Mouse (Mus musculus) olfactory bulb, adult 2 months (tissue): ENCODE data around the gene Gm498. TPM values are rescaled to one million over a fixed set of nuclear protein-coding genes. Genes with fewer than 3 reads are reported as not detected.

Source experiments
- H3K27ac ChIP-seq: fragments of 200-500 bp; 2 replicates; pipeline ENCODE4 v1.5.1; 2012; ENCODE audit warnings: low read depth, low read length; ENCODE audit not compliant: insufficient read depth
- H3K4me1 ChIP-seq: fragments of 200-500 bp; 2 replicates; pipeline ENCODE4 v1.6.1; 2012; ENCODE audit warnings: low read length; ENCODE audit not compliant: control insufficient read depth, insufficient read depth
- H3K4me3 ChIP-seq: fragments of 200-500 bp; 2 replicates; pipeline ENCODE4 v1.5.1; 2012; ENCODE audit warnings: mild to moderate bottlenecking, low read depth, low read length, moderate library complexity; ENCODE audit not compliant: insufficient read depth
- CTCF ChIP-seq: fragments of 200-500 bp; IDR thresholded peaks from 2 replicates; pipeline ENCODE4 v1.5.1; 2012; ENCODE audit warnings: low read depth, mild to moderate bottlenecking, low read length, moderate library complexity; ENCODE audit not compliant: insufficient read depth
- POLR2A ChIP-seq: fragments of 200-500 bp; IDR thresholded peaks from 2 replicates; pipeline ENCODE4 v1.6.1; 2012; ENCODE audit warnings: mild to moderate bottlenecking, low read depth, low read length, moderate library complexity; ENCODE audit not compliant: insufficient read depth
- WGBS: fragments of 180-500 bp; shearing (Covaris S2); methylation state at CpG from one replicate; pipeline ENCODE4 v1.1.7; 2018; 5-methylcytosine and 5-hydroxymethylcytosine counted together
- polyA plus RNA-seq: library from polyadenylated mRNA; stranded (reverse); fragments of >200 nt; gene quantifications from 2 replicates; pipeline ENCODE4 v1.2.4, GENCODE M21; 2012; ENCODE audit warnings: low replicate concordance; ENCODE audit not compliant: missing spikeins, insufficient read depth, insufficient read length

Gm498 gene
- polyA plus RNA-seq, 1 experiment, result not detected

GRCm38 (mm10) chr7:143832611-143833010 lies 34.0 kb upstream of the Gm498 start:
- Histone ChIP-seq H3K4me3 (no peak overlapping the region), H3K4me1 (peaks cover 18% of the 10 kb centered on the region), H3K27ac (no peak overlapping the region)
- WGBS, result 95% methylated on average over 2 of the region's 2 CpGs
- no peak for TF ChIP-seq POLR2A
- TF ChIP-seq CTCF, result no peak

GRCm38 (mm10) chr7:143833581-143834190 lies 33.0 kb upstream of the Gm498 start:
- WGBS, result 81% methylated on average over 6 of the region's 6 CpGs
- TF ChIP-seq POLR2A (no peak), CTCF (no peak)
- Histone ChIP-seq H3K4me1 (peaks cover 18% of the 10 kb centered on the region), H3K4me3 (no peak overlapping the region), H3K27ac (no peak overlapping the region)

- TF ChIP-seq CTCF (no peak), POLR2A (no peak)
- 89% methylated on average over 2 of the region's 2 CpGs for WGBS
These were observed 32.3 kb upstream of the Gm498 start for GRCm38 (mm10) chr7:143834316-143834715.

GRCm38 (mm10) chr7:143834972-143835371 lies 31.7 kb upstream of the Gm498 start:
- no peak overlapping the region for H3K27ac ChIP-seq
- H3K4me3 ChIP-seq, result no peak overlapping the region
- no peak for TF ChIP-seq POLR2A
- TF ChIP-seq CTCF, result no peak
- H3K4me1 ChIP-seq, result peaks cover 18% of the 10 kb centered on the region
- 38% methylated on average over 3 of the region's 3 CpGs for WGBS

More at GRCm38 (mm10) chr7:143834316-143834715, 32.3 kb upstream of the Gm498 start:
- Histone ChIP-seq H3K4me1 (peaks cover 18% of the 10 kb centered on the region), H3K27ac (no peak overlapping the region), H3K4me3 (no peak overlapping the region)

- Histone ChIP-seq H3K27ac (no peak overlapping the region), H3K4me3 (no peak overlapping the region), H3K4me1 (peaks cover 10% of the 10 kb centered on the region; the same call in 1 of the 2 replicates)
- 72% methylated on average over 3 of the region's 3 CpGs for WGBS
- no peak for TF ChIP-seq CTCF
- no peak for TF ChIP-seq POLR2A
These were observed 28.8 kb upstream of the Gm498 start for GRCm38 (mm10) chr7:143837705-143838358.

GRCm38 (mm10) chr7:143840121-143840520 lies 26.5 kb upstream of the Gm498 start:
- Histone ChIP-seq H3K4me3 (no peak overlapping the region), H3K4me1 (peaks cover 9% of the 10 kb centered on the region; the same call in 1 of the 2 replicates), H3K27ac (no peak overlapping the region)
- 91% methylated on average over 5 of the region's 5 CpGs for WGBS
- TF ChIP-seq POLR2A (no peak), CTCF (no peak)

GRCm38 (mm10) chr7:143841301-143841700 lies 25.3 kb upstream of the Gm498 start:
- WGBS, result 96% methylated on average over 8 of the region's 8 CpGs
- Histone ChIP-seq H3K4me3 (no peak overlapping the region), H3K4me1 (0 out of 2 replicates have a peak, but pooled peaks cover 2% of the 10 kb centered on the region), H3K27ac (no peak overlapping the region)
- TF ChIP-seq POLR2A (no peak), CTCF (no peak)

GRCm38 (mm10) chr7:143848127-143848767 lies 18.4 kb upstream of the Gm498 start:
- TF ChIP-seq POLR2A (no peak), CTCF (no peak)
- Histone ChIP-seq H3K4me3 (no peak overlapping the region), H3K27ac (no peak overlapping the region), H3K4me1 (no peaks in the 10 kb centered on the region)
- 97% methylated on average over 5 of the region's 5 CpGs for WGBS
